Mouse (Mus musculus) embryonic fibroblast, embryonic 13.5 days (primary cell): Measurements from ENCODE around the gene Mrps10.

Source experiments
- CTCF ChIP-seq: IDR thresholded peaks from 2 replicates; pipeline ENCODE4 v1.5.1; 2011; ENCODE audit warnings: mild to moderate bottlenecking, control low read depth, low read length, moderate library complexity, borderline replicate concordance; ENCODE audit not compliant: insufficient read depth
- POLR2A ChIP-seq: IDR thresholded peaks from 2 replicates; pipeline ENCODE4 v1.6.1; 2011; ENCODE audit warnings: low read depth, mild to moderate bottlenecking, control low read depth, low read length, moderate library complexity

DNA sequence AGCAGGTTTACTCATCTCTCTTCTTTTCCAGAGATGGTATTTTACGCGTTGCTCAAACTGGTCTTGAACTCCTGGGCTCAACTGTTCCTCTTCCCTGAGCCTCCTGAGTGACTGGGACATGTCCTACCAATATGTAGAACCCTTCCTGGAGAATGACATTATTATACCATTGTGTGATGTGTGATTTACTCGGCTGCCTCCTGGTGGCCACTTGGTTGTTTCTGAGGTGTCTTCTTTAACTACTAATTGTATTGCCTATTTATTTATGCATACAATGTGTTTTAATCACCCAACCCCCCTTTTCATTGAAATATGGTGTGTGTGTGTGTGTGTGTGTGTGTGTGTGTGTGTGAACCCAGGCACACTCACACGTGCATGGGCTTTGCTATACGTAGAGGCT, 62.1 kb downstream of the Mrps10 start:
- TF ChIP-seq POLR2A, result no peak
- TF ChIP-seq CTCF, result no peak
